Mouse (Mus musculus) olfactory bulb, adult 2 months (tissue): ENCODE measurements around the gene Ciita.

Experiments used
- CTCF ChIP-seq: fragments of 200-500 bp; IDR thresholded peaks from 2 replicates; pipeline ENCODE4 v1.5.1; 2012; ENCODE audit warnings: low read depth, mild to moderate bottlenecking, low read length, moderate library complexity; ENCODE audit not compliant: insufficient read depth
- POLR2A ChIP-seq: fragments of 200-500 bp; IDR thresholded peaks from 2 replicates; pipeline ENCODE4 v1.6.1; 2012; ENCODE audit warnings: mild to moderate bottlenecking, low read depth, low read length, moderate library complexity; ENCODE audit not compliant: insufficient read depth

DNA sequence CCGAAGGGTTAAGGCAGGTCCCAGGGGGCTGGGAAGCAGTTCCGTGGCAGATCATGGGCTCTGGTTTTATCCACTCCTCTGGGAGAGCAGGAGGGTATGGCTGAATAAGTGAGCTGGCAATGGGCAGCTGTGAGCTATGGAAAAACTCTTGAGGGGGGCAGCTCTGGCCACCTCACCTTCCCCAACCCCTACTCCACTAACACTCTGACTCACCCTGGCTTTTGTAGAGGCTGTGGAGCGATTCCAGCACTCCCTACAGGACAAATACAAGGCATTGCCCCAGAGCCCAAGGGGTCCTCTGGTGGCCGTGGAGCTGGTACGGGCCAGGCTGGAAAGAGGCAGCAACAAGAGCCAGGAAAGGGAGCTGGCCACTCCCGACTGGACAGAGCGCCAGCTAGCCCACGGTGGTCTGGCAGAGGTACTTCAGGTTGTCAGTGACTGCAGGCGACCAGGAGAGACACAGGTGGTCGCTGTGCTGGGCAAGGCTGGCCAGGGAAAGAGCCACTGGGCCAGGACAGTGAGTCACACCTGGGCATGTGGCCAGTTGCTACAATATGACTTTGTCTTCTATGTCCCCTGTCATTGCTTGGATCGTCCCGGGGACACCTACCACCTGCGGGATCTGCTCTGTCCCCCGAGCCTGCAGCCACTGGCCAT is 30.7 kb downstream of the Ciita start:
- TF ChIP-seq CTCF, result no peak
- no peak for TF ChIP-seq POLR2A
